Mouse (Mus musculus) sigmoid colon, adult 10 weeks (tissue): ENCODE results near the gene Zfp704. TPM values are rescaled to one million over a fixed set of nuclear protein-coding genes. Genes with fewer than 3 reads are reported as not detected.

Source experiments
- polyA plus RNA-seq: library from polyadenylated mRNA; stranded (reverse); fragments of 350-450 nt; fragmentation: Illumina TruSeq; extraction: RNeasy Lipid Tissue Mini Kit (QIAGEN cat#74804); gene quantifications from one replicate; pipeline ENCODE4 v1.2.3, GENCODE M21; 2014; ENCODE audit warnings: low read depth, low replicate concordance

Zfp704 gene
- polyA plus RNA-seq = 25.6 TPM

GRCm38 (mm10) chr3:9609581-9610341 lies at the start of gene Zfp704:
Gene Zfp704 (minus strand): TSS chr3:9610085.

